Mouse (Mus musculus) embryonic facial prominence, embryonic 11.5 days (tissue): Measurements from ENCODE around the gene Zdhhc8. TPM values are rescaled to one million over a fixed set of nuclear protein-coding genes. Genes with fewer than 3 reads are reported as not detected.

Experiments used
- ATAC-seq: fragments of 200-750 bp; cut with Nextera tagmentation; replicated peaks from 2 replicates; pipeline ENCODE4 v1.8.0; 2017; ENCODE audit warnings: low read depth; ENCODE audit not compliant: insufficient number of reproducible peaks, low FRiP score, low TSS enrichment
- DNase-seq: peaks from one replicate; pipeline ENCODE4 v3.0.0-alpha.2; 2015; ENCODE audit warnings: low spot score
- H3K27ac ChIP-seq: fragments of 300-500 bp; sonication (generic); replicated peaks from 2 replicates; pipeline ENCODE4 v1.5.1; 2014; ENCODE audit warnings: mild to moderate bottlenecking, low read depth, low read length, control low read depth
- H3K27me3 ChIP-seq: fragments of 300-500 bp; sonication (generic); 2 replicates; pipeline ENCODE4 v1.6.1; 2014; ENCODE audit warnings: mild to moderate bottlenecking, low read length, moderate library complexity, mixed read lengths; ENCODE audit not compliant: control insufficient read depth, insufficient read depth
- H3K36me3 ChIP-seq: fragments of 300-500 bp; sonication (generic); replicated peaks from 2 replicates; pipeline ENCODE4 v1.6.1; 2014; ENCODE audit warnings: low read depth, mild to moderate bottlenecking, low read length, moderate library complexity, mixed read lengths; ENCODE audit not compliant: control insufficient read depth, insufficient read depth
- H3K4me1 ChIP-seq: fragments of 300-500 bp; sonication (generic); 2 replicates; pipeline ENCODE4 v1.6.1; 2014; ENCODE audit warnings: low read length, mixed read lengths; ENCODE audit not compliant: control insufficient read depth, insufficient read depth
- H3K4me2 ChIP-seq: fragments of 300-500 bp; sonication (generic); 2 replicates; pipeline ENCODE4 v1.6.1; 2014; ENCODE audit warnings: low read depth, mild to moderate bottlenecking, control low read depth, low read length, moderate library complexity
- H3K4me3 ChIP-seq: fragments of 300-500 bp; sonication (generic); 2 replicates; pipeline ENCODE4 v1.5.1; 2014; ENCODE audit warnings: low read depth, low read length, control low read depth
- H3K9ac ChIP-seq: fragments of 300-500 bp; sonication (generic); replicated peaks from 2 replicates; pipeline ENCODE4 v1.6.1; 2014; ENCODE audit warnings: mild to moderate bottlenecking, control low read depth, low read length
- H3K9me3 ChIP-seq: fragments of 300-500 bp; sonication (generic); replicated peaks from 2 replicates; pipeline ENCODE4 v1.6.1; 2016; ENCODE audit warnings: mild to moderate bottlenecking, low read length, inconsistent platforms, mixed read lengths; ENCODE audit not compliant: control insufficient read depth
- WGBS: fragments of 180-500 bp; shearing (Covaris S2); extraction: QIAGEN DNeasy Blood & Tissue Kit; methylation state at CpG from one replicate; pipeline ENCODE4 v1.1.7; 2014; 5-methylcytosine and 5-hydroxymethylcytosine counted together
- polyA plus RNA-seq: library from polyadenylated mRNA; unstranded; fragments of >200 nt; fragmentation: Nextera tagmentation; extraction: Ambion mirVana; gene quantifications from 2 replicates; pipeline ENCODE4 v1.2.1, GENCODE M21; 2014

The Zdhhc8 gene
- polyA plus RNA-seq, 1 experiment from 2014 or later: 9.3 TPM

- Histone ChIP-seq H3K27me3 (no peaks in the 10 kb centered on the region), H3K4me3 (no peak overlapping the region), H3K27ac (no peak overlapping the region), H3K9ac (no peak overlapping the region), H3K4me1 (peaks cover 2% of the 10 kb centered on the region; the same call in 1 of the 2 replicates), H3K9me3 (no peaks in the 10 kb centered on the region), H3K36me3 (no peaks in the 10 kb centered on the region), H3K4me2 (no peak overlapping the region)
- no peak for DNase-seq
- ATAC-seq: no peak
- 76% methylated on average over 9 of the region's 9 CpGs for WGBS
These were observed 16.3 kb downstream of the Zdhhc8 start for GRCm38 (mm10) chr16:18218580-18218996.

- H3K4me1 ChIP-seq: peaks cover 2% of the 10 kb centered on the region; the same call in 1 of the 2 replicates
- no peak within 1 kb of the TSS for H3K4me3 ChIP-seq
- no peak within 1 kb of the TSS for H3K9ac ChIP-seq
- H3K4me2 ChIP-seq: no peak within 1 kb of the TSS
- ATAC-seq: no peak
- no peak within 1 kb of the TSS for H3K27ac ChIP-seq
- WGBS: 74% methylated on average over 4 of the region's 4 CpGs
- no peaks in the 10 kb centered on the region for H3K9me3 ChIP-seq
- DNase-seq: no peak
- H3K36me3 ChIP-seq: no peaks in the 10 kb centered on the region
- no peaks in the 10 kb centered on the region for H3K27me3 ChIP-seq
These were observed 17.4 kb downstream of the Zdhhc8 start, which contains the start of gene Ccdc188 for GRCm38 (mm10) chr16:18217579-18217978. TSS of gene Ccdc188 (plus strand) at chr16:18217879.

GRCm38 (mm10) chr16:18214858-18215257 lies 20.1 kb downstream of the Zdhhc8 start:
- 74% methylated on average over 7 of the region's 7 CpGs for WGBS
- DNase-seq: no peak
- 0 out of 2 replicates have a peak overlapping the region, but pooled peaks have one; percentile 28 for H3K27ac ChIP-seq
- no peaks in the 10 kb centered on the region for H3K4me1 ChIP-seq
- no peaks in the 10 kb centered on the region for H3K36me3 ChIP-seq
- no peak overlapping the region for H3K4me3 ChIP-seq
- ATAC-seq: no peak
- peak overlapping the region; percentile 10; the same call in 1 of the 2 replicates for H3K4me2 ChIP-seq
- H3K9ac ChIP-seq: no peak overlapping the region
- no peaks in the 10 kb centered on the region for H3K27me3 ChIP-seq
- no peaks in the 10 kb centered on the region for H3K9me3 ChIP-seq

GRCm38 (mm10) chr16:18213689-18214088 lies 21.2 kb downstream of the Zdhhc8 start:
- Histone ChIP-seq H3K9ac (no peak overlapping the region; the same call in 1 of the 2 replicates), H3K27me3 (no peaks in the 10 kb centered on the region), H3K36me3 (no peaks in the 10 kb centered on the region), H3K4me1 (no peaks in the 10 kb centered on the region), H3K4me3 (no peak overlapping the region), H3K9me3 (no peaks in the 10 kb centered on the region), H3K4me2 (no peak overlapping the region), H3K27ac (no peak overlapping the region)
- DNase-seq (peak; percentile 85), ATAC-seq (peak; percentile 90)
- 35% methylated on average over 6 of the region's 6 CpGs for WGBS

GRCm38 (mm10) chr16:18211417-18212171 lies 23.3 kb downstream of the Zdhhc8 start:
- WGBS: 46% methylated on average over 10 of the region's 10 CpGs
- Histone ChIP-seq H3K4me2 (no peak overlapping the region), H3K27ac (no peak overlapping the region), H3K9me3 (no peaks in the 10 kb centered on the region), H3K4me1 (no peaks in the 10 kb centered on the region), H3K36me3 (no peaks in the 10 kb centered on the region), H3K27me3 (no peaks in the 10 kb centered on the region), H3K9ac (no peak overlapping the region), H3K4me3 (no peak overlapping the region)
- DNase-seq: peak; percentile 91
- no peak for ATAC-seq

- no peak overlapping the region for H3K4me2 ChIP-seq
- peak; percentile 72 for DNase-seq
- no peaks in the 10 kb centered on the region for H3K36me3 ChIP-seq
- H3K9me3 ChIP-seq: no peaks in the 10 kb centered on the region
- no peak overlapping the region for H3K4me3 ChIP-seq
- ATAC-seq: no peak
- no peak overlapping the region for H3K27ac ChIP-seq
- no peaks in the 10 kb centered on the region for H3K27me3 ChIP-seq
- WGBS: 28% methylated on average over 8 of the region's 8 CpGs
- no peak overlapping the region for H3K9ac ChIP-seq
- H3K4me1 ChIP-seq: no peaks in the 10 kb centered on the region
These were observed 24.1 kb downstream of the Zdhhc8 start for GRCm38 (mm10) chr16:18210701-18211416.

- no peak for DNase-seq
- Histone ChIP-seq H3K9ac (no peak overlapping the region), H3K36me3 (no peaks in the 10 kb centered on the region), H3K4me1 (no peaks in the 10 kb centered on the region), H3K9me3 (no peaks in the 10 kb centered on the region), H3K27me3 (no peaks in the 10 kb centered on the region), H3K27ac (no peak overlapping the region), H3K4me3 (no peak overlapping the region), H3K4me2 (no peak overlapping the region)
- ATAC-seq: no peak; the same call in 1 of the 2 replicates
- 54% methylated on average over 7 of the region's 7 CpGs for WGBS
These were observed 31.4 kb downstream of the Zdhhc8 start for GRCm38 (mm10) chr16:18203430-18204091.
